Mouse (Mus musculus) yolk sac, embryonic 10.5 days (tissue): ENCODE results near the gene Ric1.
"Not testable (repeated sequence)": the region's sequence is repeated elsewhere in the genome, so short reads cannot be mapped to it uniquely, and the experiment has no call there.

ENCODE experiments used
- DNase-seq: peaks from one replicate; pipeline ENCODE4 v3.0.0-alpha.2; 2017; ENCODE audit warnings: low spot score

Ric1 gene

DNA sequence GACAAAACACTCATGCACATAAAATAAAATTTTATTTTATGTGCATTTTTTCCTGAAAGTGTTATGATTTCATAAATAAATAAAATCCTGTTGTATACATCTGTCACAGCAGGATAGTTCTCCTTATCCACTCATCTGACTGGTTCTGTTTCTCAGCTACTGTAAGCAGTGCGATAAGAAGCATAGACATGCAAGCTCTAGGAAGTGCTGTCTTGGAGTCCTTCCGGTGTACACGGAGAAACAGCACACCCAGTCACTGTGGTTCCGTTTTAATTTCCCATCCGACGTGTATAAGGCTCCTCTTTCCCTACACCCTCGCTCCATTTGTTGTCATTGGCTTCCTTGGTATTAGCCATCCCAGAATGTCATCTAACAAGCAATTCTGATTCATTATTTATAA lies 24.2 kb upstream of the Ric1 start:
- no peak for DNase-seq

DNA sequence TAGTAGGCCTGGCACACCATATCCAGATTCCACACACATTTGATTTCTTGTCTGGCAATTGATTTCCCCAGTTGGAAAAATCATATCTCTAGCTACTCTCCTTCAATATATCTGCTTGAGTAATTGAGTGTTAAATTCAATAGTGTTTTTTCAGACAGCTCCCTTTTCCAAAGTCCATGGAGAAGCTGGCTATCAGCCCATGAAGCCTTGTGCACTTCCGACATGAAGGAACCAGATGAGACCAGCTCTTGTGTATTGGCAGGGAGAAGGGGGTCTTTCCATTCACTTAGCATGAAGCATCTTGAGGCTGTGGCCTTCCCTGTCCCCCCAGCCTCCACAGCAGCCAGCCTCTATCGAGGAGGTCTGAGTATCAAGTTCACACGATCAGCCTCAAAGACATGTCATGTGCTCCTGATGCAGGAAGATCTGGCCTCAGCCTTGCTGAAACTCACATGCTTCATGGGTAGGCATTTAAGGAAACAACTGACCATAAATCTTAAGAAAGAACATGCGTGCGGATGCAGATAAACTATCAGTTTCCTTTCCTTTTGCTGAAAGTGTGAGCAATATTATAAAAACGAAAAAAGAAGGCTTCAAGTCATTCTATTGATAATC lies 23.1 kb upstream of the Ric1 start:
- no peak for DNase-seq

DNA sequence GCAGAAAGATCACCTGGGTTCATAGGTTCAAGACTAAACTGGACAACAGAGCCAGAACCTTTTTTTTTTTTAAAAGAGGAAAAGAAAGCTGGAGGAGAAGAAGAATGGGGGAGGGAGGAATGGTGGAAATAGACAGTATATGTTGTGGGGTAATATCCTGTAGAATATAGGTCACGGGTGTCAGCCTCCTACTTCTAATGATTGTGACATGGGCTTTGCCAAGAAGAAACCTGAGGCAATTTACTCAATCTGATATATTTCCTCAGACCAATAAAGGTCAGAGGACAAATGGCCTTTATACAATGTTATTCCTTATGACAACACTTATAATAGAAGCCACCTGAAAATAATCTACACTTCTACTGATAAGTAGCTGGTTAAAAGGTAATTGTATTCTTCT lies 21.7 kb upstream of the Ric1 start:
- no peak for DNase-seq

DNA sequence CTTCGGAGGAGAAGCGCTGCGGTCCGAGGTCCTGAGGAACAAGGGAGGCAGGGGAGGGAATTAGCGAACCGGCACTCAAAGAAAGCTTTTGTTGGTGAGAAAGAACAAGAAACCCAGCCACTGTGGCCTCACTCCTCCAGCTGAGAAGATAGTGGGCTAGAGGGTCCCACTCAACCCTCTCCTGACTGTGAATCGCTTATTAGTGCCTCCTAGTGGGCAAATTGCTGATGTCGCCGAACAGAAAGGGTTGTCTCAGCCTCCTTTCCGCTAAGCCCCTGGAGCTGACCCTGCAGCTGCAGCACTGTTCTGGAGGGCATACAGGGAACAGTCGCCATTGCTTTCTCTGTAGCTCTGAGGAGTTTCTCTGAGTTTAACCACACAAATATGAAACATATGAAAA lies 21.0 kb upstream of the Ric1 start:
- peak; percentile 18 for DNase-seq

DNA sequence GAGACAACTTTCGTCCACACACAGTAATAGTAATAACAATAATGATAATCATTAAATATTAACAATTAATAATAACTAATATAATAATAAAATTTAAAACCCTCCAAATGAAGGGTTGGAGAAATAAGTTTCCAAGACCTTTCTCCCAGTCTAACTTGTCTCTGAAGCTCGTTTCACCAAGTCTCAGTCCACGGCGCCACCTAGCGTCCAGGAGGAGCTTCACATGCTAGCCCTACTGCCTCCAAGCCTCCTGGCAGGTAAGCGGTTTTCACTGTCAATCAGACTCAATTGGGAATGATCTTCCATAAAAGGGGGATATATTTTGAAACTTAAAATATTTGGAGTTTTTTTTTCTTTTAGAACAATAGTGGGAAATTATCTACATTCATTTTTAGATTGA lies 20.6 kb upstream of the Ric1 start:
- DNase-seq: peak; percentile 57

DNA sequence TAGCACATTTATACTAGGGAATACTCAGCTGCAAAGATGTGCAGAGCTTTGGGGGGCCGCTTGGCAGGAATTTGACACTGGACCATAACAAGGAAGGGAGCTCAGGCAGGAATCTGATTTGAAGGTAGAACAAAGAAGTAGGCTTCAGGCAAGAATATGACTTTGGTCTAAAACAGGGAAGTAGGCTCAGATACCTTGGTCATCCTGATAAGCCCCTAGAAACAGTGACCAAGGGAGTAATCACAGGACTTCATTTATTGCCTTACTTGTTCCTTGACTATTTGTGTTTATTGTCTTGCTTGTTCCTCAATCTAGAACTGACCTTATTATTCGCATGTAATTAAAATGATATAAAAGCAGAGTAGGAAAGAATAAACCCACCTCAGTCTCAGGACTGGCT lies 18.0 kb upstream of the Ric1 start:
- no peak for DNase-seq

DNA sequence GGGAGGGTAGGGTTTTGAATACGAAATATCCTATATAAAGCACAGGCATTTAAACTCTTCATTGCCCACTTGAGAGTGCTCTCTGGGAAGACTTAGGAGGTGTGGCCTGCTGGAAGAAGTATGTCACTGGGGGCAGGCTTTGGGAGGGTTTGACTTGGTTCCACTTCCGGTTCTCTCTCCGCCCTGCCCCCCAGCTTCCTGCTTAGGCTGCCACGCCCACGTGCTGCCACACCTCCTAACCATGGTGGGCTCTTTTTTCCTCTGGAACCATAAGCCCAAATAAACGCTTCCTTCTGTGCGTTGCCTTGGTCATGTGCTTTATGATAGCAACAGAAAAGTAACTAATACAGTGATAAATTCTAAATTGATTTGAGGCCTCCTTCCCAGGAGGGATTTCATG lies 16.5 kb upstream of the Ric1 start:
- DNase-seq: no peak

DNA sequence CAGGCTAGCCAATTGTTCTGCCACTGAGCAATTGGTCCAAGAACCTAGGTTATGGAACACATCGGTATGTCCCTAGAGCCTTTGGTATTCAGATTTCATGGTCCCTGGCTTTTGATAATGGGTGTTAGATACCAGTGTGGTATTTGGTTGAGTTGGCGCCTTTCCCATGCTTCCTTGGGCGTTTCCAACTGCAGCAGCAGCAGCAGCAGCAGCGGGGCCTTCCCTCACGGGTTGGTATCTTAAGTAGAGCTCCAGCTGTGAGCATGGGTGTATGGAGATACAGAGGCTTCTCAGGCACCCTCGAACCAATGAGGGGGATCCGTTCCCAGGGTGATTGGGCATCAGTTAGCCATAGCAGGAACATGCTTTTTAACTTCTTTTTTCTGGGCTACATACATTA lies 13.9 kb upstream of the Ric1 start:
- DNase-seq: no peak

DNA sequence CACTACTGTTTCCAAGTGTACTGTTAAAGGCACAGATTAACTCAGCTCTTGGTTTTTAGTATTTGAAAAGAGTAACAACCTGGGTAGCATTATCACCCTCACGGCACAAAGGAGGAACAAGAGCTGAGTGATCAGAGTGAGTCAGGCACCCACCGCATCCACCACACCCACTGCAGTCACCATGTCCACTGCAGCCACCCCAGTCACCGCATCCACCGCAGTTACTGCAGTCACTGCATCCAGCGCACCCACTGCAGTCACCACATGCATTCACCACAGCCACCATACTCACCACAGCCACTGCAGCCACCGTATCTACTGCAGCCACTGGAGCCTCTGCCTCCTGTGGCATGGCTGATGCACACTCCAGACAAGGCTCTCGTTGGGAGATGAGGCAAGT lies 12.2 kb upstream of the Ric1 start:
- no peak for DNase-seq

DNA sequence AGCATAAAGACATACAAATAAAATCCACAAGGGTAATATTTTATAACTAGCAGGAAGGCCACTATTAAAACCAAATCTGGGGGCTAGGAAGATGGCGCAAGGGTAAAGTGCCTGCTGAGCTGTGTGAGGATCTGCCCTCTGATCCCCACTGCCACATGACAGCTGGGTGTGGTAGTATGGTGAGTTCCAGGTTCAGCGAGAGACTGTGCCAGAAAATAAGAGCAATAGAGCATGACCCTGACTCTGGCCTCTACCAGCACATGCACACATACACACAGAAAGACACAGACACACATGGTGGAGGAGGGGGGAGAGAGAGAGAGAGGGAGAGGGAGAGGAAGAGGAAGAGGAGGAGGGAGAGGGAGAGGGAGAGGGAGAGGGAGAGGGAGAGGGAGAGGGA lies 10.3 kb upstream of the Ric1 start:
- no peak for DNase-seq

DNA sequence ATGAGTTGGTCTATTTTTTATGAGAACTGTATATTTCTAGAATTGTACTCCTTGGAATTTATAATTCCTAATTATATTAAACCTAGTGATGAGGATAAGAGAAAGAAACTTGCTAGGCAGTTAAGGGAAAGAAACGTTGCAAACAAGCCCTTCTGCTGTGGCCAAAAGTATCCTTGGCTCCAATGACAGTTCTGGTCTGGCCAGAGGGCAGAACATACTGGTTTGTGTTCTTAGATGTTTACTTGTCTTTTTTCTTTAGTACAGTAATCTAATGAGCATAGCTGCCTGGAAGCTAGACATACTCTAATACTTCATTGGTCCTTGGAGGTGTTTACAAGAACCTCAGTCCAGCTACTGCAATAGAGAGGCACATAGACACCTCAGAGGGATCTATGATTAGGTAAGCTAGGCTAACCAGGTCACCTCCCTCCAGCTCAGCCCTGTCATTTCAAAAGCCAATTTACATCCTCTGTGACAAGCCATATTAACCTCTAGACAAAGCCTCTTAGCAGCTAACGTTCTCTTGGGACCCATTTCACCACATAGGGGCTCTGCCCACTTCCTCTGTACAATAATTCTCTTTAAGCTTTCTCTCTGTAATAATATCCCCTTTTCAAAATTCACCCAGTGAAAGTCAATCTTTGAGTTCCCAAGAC lies 8.8 kb upstream of the Ric1 start:
- DNase-seq: no peak

DNA sequence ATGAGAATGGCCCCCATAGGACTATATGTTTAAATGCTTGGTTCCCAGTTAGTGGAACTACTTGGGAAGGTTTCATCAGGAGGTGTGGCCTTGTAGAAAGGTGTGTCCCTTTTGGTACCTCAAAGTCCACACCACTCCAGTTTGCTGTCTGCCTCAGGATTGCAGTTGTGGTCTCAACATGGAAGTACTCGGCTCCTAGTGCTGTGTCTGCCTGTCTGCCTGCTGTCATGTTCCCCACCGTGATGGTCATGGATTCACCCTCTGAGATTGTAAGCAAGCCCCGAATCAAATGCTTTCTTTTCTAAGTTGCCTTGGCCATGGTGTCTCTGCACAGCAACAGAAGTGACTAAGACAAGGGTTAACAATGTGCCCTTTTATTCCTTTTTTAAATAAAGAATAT lies 8.0 kb upstream of the Ric1 start:
- DNase-seq: no peak

DNA sequence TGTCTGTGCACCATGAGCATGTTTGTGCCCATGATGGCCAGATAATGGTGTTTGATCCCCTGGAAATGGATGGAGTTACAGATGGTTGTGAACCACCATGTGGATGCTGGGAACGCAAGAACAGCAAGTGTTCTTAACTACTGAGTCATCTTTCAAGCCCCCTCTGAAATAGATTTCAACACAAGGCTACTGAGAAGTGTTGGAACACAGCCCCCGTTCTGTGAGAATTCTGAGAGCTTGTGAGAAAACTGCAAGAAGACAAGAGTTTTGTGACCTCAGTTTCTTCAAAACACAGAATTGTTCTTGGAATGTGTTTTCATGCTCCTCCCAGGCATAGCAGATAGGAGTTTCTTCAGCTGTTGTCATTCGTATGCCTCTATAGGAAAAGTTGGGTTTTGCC lies 6.7 kb upstream of the Ric1 start:
- DNase-seq: no peak

DNA sequence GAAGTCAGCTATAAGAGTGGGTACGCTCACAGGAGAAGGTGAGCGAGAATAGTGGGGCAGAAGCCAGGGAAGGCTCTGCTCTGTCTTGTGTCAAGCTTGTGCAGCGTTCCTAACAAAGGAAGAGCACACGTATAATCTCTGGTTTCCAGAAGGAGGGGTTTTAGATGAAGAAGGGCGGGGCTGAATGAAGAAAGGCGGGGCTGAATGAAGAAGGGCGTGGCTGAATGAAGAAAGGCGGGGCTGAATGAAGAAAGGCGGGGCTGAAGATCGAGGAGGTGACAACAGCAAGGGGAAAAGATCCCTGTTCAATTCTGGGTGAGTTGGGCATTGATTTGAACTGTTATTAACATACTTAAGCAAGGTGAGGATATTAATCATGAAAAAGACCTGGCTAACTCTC lies 6.1 kb upstream of the Ric1 start:
- no peak for DNase-seq

DNA sequence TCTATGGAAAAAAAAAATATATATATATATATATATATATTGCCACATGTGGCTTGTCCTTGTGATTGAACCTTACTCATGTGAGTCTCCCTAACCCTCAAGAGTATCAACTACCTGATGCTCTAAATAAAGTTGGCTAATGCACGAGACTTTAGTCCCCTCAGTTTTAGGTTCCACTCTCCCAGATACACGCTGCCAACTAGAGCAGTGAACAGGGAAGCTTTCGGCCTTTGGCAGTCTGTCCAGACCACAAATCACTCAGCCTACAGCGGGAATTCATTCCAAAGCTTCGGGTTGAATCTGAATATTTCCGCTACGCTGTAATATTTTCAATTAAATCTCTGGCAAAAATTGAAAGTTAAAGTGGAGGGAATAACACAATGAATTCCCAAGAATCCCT lies 3.7 kb upstream of the Ric1 start:
- DNase-seq: no peak

DNA sequence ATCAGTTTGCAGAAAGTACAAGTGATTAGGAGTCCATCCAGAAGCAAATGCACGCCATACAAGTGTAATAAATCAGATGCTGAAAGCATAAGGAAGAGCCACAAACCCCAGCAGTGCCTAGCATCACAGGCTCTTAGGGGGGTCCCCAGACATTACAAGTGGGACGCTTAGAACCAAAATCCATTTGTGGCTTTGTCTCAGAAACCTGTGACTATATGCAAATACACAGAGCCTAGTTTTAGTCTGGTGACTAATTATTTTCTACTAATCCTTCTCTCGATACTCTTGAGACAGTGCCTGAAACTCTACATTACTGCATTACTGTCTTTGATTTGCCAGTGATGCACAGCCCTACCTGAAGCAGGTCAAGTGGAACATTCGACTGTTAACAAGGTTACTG lies 3.2 kb upstream of the Ric1 start:
- DNase-seq: no peak

DNA sequence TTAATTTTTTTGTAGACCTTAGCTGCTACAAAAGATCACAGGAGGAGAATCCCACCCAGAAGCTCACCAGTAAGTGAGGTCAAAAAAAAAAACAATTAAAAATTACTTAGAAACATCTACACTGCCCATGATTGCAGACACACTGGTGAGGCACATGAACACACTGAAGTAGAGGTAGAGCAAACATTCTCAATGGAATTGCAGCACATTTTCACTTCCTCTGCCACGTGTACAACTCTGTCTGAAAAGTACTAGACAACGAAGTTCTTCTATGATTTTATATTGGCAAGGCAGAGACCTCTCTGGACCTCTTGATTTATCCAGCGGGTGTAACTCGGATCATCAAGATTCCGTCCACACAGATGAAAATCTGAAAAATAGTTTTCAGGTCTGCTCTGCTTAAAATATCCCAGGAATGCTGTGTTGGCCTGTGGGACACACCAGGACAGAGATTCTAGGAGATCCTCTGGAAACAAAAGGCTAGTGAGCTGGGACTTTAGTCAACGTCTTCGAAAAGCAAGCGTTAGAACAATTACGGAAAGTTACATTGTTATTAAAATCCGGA lies 1.0 kb upstream of the Ric1 start:
- DNase-seq: no peak

DNA sequence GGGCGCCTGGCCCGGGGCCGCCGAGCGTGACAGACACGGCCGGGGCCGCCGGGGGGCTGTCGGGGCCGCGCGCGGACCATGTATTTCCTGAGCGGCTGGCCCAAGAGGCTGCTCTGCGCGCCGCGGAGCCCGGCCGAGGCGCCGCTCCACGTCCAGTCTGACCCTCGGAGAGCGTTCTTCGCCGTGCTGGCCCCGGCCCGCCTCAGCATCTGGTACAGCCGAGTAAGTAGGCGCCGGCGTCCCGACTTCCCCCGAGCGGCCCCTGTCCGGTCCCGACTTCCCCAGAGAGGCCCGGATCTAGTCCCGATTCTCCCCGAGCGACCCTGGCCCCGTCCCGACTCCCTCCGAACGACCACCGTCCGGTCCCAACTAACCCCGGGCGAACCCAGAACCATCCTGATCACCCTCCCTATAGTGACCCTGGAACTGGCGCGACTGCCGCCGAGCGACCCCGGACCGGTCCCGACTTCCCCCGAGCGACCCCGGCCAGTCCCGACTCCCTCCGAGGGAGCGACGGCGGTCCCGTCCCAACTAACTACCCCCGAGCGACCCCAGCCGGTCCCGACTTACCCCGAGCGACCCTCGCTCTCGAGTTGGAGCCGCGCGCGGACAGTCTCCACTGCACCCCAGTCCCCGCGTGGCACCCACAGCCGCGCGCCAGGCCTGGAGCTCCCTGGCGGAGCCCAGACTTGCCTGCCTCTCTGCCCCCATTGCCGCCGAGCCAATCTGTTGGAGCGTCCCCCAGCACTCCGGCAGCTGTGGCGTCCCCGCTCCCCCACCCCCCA lies 555 bp downstream of the Ric1 start:
- DNase-seq: peak; percentile 63

DNA sequence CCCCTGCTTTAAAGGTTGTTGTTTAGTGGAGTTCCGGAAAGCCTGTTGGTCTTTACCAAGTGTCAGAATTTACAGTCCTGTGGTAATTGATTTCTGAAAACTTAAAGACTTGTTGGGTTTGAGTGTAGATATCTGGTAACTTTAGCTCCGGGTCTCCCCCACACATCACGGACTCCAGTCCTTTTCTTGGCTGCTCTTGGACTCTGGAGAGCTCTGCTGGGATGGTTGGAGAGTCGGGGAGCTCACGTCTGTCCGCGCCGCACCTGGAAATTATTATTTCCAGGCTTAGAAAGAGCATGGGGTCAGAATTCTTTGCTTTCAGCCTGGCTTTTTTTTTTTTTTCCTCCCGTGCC lies 1.1 kb downstream of the Ric1 start:
- peak; percentile 44 for DNase-seq

DNA sequence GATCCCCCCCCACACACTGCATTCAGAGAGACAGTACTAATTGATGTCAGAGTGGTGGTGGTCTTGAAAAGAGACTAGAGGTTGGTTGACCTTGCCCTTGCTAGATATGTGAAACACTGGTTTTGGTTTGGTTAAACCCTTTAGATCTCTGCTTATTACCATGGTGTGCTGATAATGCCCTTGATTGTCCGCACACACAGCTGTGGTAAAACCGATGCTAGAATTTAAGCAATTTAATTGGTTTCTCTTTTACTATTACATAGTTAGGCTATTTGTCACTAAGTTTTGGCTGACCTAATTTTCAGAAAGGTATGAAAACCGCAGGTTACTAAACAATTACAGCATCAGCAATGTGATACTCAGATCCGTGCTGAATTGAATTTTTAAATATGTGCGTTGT lies 1.6 kb downstream of the Ric1 start:
- no peak for DNase-seq

DNA sequence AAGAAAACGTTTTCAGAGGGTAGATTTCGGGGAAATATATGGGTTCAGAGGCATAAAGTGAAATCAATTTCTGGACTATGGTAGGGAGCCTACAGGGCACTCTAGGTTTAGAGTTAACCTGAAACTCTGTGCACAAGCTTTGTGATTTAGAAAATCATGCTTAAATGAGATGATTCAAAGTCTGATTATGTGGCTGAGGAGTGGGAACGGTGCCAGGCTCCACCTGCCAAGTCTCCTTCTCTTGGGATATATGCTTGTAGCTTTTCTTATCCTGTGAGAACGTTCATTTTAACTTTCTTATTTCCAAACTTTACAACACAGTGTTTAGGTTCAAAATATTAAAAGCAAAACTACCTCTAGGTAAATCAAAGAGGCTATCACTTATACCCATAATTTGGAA lies 2.5 kb downstream of the Ric1 start:
- DNase-seq: no peak

DNA sequence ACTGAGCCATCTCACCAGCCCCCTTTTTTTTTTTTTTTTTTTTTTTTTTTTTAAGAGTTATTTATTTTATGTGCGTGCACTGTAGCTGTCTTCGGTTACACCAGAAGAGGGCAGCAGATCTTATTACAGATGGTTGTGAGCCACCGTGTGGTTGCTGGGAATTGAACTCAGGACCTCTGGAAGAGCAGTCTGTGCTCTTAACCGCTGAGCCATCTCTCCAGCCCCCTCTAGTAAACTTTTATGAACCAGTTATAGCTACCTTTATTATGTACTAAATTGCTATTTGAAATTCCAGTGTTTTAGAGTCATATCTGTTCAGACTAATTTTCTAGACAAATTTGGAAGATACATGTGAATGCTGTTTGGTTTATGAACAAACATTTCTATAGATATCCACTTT lies 3.5 kb downstream of the Ric1 start:
- not testable (repeated sequence) for DNase-seq

DNA sequence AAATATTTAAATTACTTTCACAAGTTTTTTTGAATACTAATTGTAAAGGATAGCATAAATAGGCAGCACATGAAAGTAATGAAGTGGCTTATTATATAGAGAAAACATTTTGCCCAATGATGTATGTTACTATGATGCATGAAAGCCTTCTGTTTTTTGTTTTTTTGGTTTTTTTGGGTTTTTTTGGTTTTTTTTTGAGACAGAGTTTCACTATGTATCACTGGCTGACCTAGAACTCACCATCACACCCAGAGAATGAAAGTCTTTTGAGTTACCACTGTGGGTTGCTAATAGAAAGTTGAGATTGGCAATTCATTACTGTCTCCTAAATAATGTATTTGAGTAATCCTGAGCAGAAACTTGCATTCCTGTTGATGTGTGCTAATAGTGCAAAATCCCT lies 4.8 kb downstream of the Ric1 start:
- no peak for DNase-seq
